Mouse (Mus musculus): ENCODE data around the gene Itgb3.

Gene Itgb3

GRCm38 (mm10) chr11:104661106-104661505 lies 53.3 kb downstream of the Itgb3 start:
- no peak for DNase-seq (ENCODE audit: extremely low spot score)

DNA sequence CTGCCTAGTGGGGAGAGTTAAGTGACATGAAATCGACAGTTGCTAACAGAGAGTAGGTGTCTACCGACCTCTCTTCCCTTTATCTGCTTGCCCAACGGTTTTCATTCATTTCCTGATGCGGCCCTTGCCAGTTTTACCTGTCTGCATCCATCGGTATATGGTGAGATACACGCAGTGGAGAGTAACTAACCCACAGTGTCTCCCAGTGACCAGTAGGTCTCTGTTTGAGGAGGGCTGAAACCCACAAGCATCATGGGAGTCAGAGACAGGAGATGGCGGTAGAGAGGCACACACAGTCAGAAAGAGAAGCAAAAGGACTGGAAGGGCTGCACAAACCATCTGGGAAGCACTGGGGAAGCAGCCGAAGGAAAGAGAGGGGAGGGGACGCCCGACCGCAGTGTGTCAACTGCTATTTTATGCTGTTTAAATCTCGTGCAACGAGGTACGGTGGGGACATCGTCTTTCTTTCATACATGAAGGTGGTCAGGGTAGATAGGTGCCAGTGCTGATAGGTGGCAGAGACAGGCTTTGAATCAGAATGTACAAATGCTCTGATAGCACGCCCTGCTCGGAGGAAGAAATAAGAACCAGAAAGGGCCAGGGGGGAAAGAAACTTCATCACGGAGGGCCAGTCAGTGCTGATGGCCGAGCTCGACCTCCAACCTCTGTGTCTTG lies 53.9 kb downstream of the Itgb3 start:
- no peak for DNase-seq (ENCODE audit: extremely low spot score)

DNA sequence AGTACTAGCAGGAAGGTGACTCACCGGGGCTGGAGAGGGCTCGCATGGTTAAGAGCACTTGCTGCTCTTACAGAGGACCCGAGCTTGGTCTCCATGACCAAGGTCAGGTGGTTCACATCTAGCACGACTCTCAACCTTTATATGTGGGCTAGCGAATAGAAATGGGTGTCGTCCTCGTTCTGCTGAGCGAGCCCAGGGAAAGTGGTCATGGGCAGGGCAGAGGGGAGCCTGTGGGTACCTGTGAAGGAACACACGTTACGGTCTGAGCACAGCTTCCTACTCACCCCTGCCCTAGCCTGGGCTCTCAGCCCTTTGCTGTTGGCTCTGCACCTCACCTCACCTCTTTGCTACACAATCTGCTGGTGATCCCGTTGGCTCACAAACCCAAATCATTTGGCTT lies 54.8 kb downstream of the Itgb3 start:
- no peak for DNase-seq (ENCODE audit: extremely low spot score)

GRCm38 (mm10) chr11:104663241-104663877 lies 55.6 kb downstream of the Itgb3 start:
- no peak for DNase-seq (ENCODE audit: extremely low spot score)

- DNase-seq (ENCODE audit: extremely low spot score), result no peak
Observed at GRCm38 (mm10) chr11:104663878-104664261, 56.1 kb downstream of the Itgb3 start.

DNA sequence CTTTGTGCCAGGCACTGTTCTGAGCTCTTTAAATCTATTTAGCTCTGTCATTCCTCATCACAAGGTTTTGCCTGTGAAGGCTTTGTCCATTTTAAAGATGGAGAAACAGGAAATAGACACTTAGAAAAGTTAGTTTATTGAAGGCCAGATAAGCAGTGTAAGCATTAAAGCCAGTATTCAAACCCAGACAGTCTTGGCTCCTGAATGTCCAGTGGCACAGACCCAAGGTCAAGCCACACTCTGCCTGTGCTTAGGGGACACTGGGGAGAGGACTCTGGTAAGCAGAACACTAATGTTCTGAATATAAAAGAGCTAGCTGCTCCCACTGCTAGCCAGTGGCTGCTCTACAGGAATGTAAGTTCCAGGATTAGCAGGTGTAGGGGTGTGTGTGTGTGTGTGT lies 56.6 kb downstream of the Itgb3 start:
- DNase-seq (ENCODE audit: extremely low spot score), result no peak

DNA sequence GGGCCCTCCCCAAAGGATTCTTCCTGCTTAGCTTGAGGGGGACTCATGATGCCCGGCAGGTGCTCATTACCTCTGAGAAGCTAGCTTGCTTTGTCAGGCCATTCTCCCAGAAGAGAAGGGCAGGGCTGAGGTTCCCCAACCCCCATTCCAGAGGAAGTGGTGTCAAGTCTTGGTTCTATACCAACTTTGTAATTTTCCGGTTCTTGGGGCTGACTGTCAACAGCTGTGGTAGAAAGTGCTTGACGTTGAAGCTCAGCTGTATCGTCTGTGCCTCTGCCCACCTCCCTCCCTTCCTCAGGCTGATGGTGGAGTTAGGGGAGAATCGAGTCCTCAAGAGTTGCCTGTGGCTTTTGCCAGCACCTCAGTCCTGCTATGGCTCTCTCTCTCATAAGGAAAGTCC lies 59.6 kb downstream of the Itgb3 start:
- no peak for DNase-seq (ENCODE audit: extremely low spot score)

DNA sequence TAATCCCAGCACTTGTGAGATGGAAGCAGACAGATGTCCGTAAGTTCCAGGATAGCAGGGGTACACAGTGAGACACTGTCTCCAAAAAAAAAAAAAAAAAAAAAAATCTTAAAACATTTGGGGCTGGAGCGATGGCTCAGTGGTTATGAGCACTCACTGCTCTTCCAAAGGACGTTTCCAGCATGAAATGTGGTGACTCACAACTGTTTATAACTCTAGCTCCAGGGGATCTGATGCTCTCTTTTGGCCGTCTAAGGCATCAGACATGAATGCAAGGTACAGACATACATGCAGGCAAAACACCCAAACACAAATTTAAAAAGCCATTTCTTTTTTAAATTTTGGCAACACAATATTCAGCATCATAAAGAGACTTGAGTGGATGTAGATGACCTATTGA lies 65.6 kb downstream of the Itgb3 start:
- DNase-seq (ENCODE audit: extremely low spot score), result no peak

DNA sequence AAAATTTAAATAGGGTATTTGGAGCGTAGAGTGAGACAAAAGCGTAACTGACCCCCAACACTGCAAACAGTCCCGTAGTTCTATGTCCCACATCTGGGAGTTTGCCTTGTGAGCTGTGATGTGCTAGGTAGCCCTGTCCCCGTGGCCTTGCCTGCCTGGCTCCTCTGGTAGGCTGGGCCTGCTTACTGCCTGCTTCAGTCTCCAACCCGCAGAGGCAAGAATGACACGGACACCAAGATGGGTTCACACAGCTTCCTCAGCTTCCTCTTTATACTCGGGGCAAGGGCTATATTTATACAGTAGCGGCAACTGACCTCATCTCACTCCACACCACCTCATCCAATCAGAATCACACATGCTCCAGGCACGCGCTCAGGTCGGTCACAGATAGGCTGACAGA lies 67.0 kb downstream of the Itgb3 start:
- DNase-seq (ENCODE audit: extremely low spot score), result no peak

GRCm38 (mm10) chr11:104685548-104685947 lies 77.7 kb downstream of the Itgb3 start, which contains the start of gene Gm11639:
Gene Gm11639, plus strand, starts transcription at chr11:104685707.
- DNase-seq (ENCODE audit: extremely low spot score), result peak; percentile 14

DNA sequence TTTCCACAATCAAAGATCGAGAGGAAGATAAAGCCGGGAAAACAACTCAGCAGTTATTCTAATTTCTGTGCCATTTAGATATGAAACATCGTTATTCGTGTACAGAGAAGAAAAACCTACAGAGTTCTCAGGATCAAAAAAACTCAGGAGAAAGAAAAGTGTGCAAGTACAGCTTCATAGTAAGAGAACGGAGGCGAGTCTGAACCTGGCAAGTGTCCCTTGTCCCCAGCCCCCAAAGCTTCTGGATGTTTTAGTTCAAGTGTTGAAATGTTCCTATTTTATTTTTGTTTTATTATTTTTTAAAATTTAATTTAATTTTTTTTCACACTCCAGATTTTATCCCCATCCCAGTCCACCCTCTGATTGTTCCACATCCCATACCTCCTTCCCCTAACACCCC lies 85.4 kb downstream of the Itgb3 start:
- no peak for DNase-seq (ENCODE audit: extremely low spot score)

DNA sequence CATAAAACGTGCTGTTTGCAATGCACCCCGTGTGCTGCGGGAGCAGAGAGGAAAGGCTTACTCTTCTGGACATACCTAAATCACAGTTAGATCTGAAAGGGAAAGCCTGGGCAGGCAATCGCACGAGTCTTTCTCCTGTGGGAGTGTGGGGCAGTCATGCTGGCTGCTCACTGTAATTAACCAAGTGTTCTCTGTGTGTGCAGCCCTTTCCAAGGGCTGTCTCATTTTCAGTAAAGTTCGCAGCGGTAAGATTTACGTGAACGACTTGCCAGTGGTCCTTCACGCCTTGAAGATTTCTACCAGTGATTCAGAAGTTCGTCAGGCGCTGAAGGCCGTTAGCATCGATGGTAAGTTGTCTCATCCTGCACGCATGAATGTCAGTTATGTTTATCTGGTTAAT lies 96.3 kb downstream of the Itgb3 start:
- DNase-seq (ENCODE audit: extremely low spot score), result no peak

DNA sequence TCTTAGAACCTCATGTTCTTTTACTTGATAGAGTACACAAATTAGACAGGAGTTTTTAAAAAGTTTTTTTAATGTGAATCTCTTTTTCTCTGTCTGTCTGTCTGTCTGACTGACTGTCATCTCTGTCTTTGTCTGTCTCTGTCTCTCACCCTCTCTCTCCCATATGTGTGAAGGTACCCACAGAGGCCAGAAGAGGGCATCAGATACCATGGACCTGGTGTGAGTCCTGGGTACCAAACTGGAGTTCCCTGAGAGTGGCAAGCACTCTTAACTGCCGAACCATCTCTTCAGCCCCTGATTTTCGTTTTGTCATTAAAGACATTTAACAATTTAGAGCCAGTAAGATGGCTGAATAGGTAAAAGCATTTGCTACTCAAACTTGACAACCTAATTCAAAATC lies 99.3 kb downstream of the Itgb3 start:
- no peak for DNase-seq (ENCODE audit: extremely low spot score)
